Mouse (Mus musculus) liver, embryonic 14.5 days (tissue): Measurements from ENCODE around the gene Rftn1. TPM values are rescaled to one million over a fixed set of nuclear protein-coding genes. Genes with fewer than 3 reads are reported as not detected.

Experiments used
- ATAC-seq: fragments of 200-750 bp; cut with Nextera tagmentation; 2 replicates; pipeline ENCODE4 v1.8.0; 2017; ENCODE audit warnings: moderate number of reproducible peaks, mild to moderate bottlenecking, moderate library complexity; ENCODE audit not compliant: insufficient read depth
- DNase-seq, 3 experiments: peaks; one replicate each; pipeline ENCODE4 v3.0.0-alpha.2; 2012 to 2013; ENCODE audit warnings: low read depth in 3 of 3, low spot score in 3 of 3
- H3K27ac ChIP-seq: fragments of 300-500 bp; sonication (generic); 2 replicates; pipeline ENCODE4 v1.5.1; 2014; ENCODE audit warnings: moderate library complexity, mild to moderate bottlenecking, control low read depth, inconsistent platforms
- H3K27me3 ChIP-seq: fragments of 300-500 bp; sonication (generic); 2 replicates; pipeline ENCODE4 v1.6.1; 2014; ENCODE audit warnings: mild to moderate bottlenecking, low read length, moderate library complexity; ENCODE audit not compliant: control insufficient read depth, insufficient read depth
- H3K36me3 ChIP-seq: fragments of 300-500 bp; sonication (generic); replicated peaks from 2 replicates; pipeline ENCODE4 v1.6.1; 2014; ENCODE audit warnings: low read depth; ENCODE audit not compliant: control insufficient read depth, insufficient read depth
- H3K4me1 ChIP-seq, 2 experiments: fragments of 200-500 bp in 1 of 2; fragments of 300-500 bp in 1 of 2; sonication (generic) in 1 of 2; replicated peaks; 2 replicates each; pipeline ENCODE4 v1.6.1; 2012 to 2014; ENCODE audit warnings: antibody characterized with exemption in 1 of 2, inconsistent platforms in 1 of 2, low read length in 1 of 2; ENCODE audit not compliant: control insufficient read depth in 2 of 2, insufficient read depth in 2 of 2
- H3K4me2 ChIP-seq: fragments of 300-500 bp; sonication (generic); 2 replicates; pipeline ENCODE4 v1.6.1; 2014; ENCODE audit warnings: low read depth, mild to moderate bottlenecking, control low read depth, moderate library complexity
- H3K4me3 ChIP-seq, 2 experiments: fragments of 200-500 bp in 1 of 2; fragments of 300-500 bp in 1 of 2; sonication (generic) in 1 of 2; 2 replicates each; pipeline ENCODE4 v1.5.1; 2012 to 2014; ENCODE audit warnings: low read depth in 2 of 2, low read length in 2 of 2, mild to moderate bottlenecking in 2 of 2, control low read depth in 1 of 2, inconsistent platforms in 1 of 2, moderate library complexity in 1 of 2; ENCODE audit not compliant: insufficient read depth in 1 of 2
- H3K9ac ChIP-seq: fragments of 300-500 bp; sonication (generic); replicated peaks from 2 replicates; pipeline ENCODE4 v1.6.1; 2014; ENCODE audit warnings: mild to moderate bottlenecking, control low read depth, moderate library complexity
- H3K9me3 ChIP-seq: fragments of 300-500 bp; sonication (generic); 2 replicates; pipeline ENCODE4 v1.6.1; 2016; ENCODE audit warnings: low read length, mixed read lengths; ENCODE audit not compliant: control insufficient read depth
- CTCF ChIP-seq: IDR thresholded peaks from 2 replicates; pipeline ENCODE4 v1.5.1; 2016; ENCODE audit warnings: antibody characterized with exemption, low read depth, control low read depth
- EP300 ChIP-seq: IDR thresholded peaks from 2 replicates; pipeline ENCODE4 v1.6.1; 2016; ENCODE audit warnings: antibody characterized with exemption, low read depth
- WGBS: fragments of 180-500 bp; shearing (Covaris S2); extraction: QIAGEN DNeasy Blood & Tissue Kit; methylation state at CpG from one replicate; pipeline ENCODE4 v1.1.7; 2014; ENCODE audit not compliant: insufficient replicate concordance; 5-methylcytosine and 5-hydroxymethylcytosine counted together
- polyA plus RNA-seq, 2 experiments: library from polyadenylated mRNA; depleted of rRNA in 1 of 2; stranded (reverse) in 1 of 2; unstranded in 1 of 2; fragments of >200 nt; fragmentation: Nextera tagmentation in 1 of 2; extraction: Ambion mirVana in 1 of 2; gene quantifications; 2 replicates each; pipeline versions ENCODE4 v1.2.1 to v1.2.3; 2012 to 2014

Rftn1 gene
- polyA plus RNA-seq (2012; rRNA removed) (1.6 and 2.2 TPM in 2 replicates), polyA plus RNA-seq (2014; fragmentation: Nextera tagmentation; extraction: Ambion mirVana) (3.2 and 3.4 TPM in 2 replicates)

- H3K4me3 ChIP-seq: peak within 1 kb of the TSS; percentile 56 to 61
- no peaks in the 10 kb centered on the region for H3K36me3 ChIP-seq
- no peaks in the 10 kb centered on the region for H3K4me1 ChIP-seq
- TF ChIP-seq CTCF (no peak), EP300 (no peak)
- peaks cover 18% of the 10 kb centered on the region for H3K27me3 ChIP-seq
- no peak within 1 kb of the TSS for H3K27ac ChIP-seq
- ATAC-seq (peak; percentile 35; the same call in 1 of the 2 replicates), DNase-seq (no peak)
- H3K9me3 ChIP-seq: no peaks in the 10 kb centered on the region
- under 1% methylated on average over 78 of the region's 79 CpGs for WGBS
- H3K9ac ChIP-seq: peak within 1 kb of the TSS; percentile 25; the same call in 1 of the 2 replicates
- H3K4me2 ChIP-seq: peak within 1 kb of the TSS; percentile 74
These were observed at the start of gene Rftn1 for GRCm38 (mm10) chr17:50190131-50191015. Rftn1 (minus strand) TSS chr17:50190674.

- Histone ChIP-seq H3K27me3 (no peaks in the 10 kb centered on the region), H3K4me2 (no peak overlapping the region), H3K9ac (no peak overlapping the region), H3K9me3 (no peaks in the 10 kb centered on the region), H3K27ac (no peak overlapping the region), H3K4me1 (no peaks in the 10 kb centered on the region), H3K4me3 (no peak overlapping the region), H3K36me3 (no peaks in the 10 kb centered on the region)
- WGBS: 38% methylated on average over 11 of the region's 11 CpGs
- ATAC-seq (no peak), DNase-seq (no peak)
- TF ChIP-seq EP300 (no peak), CTCF (no peak)
These were observed 47.5 kb upstream of the Rftn1 start for GRCm38 (mm10) chr17:50237818-50238610.

GRCm38 (mm10) chr17:50237436-50237709 lies 46.9 kb upstream of the Rftn1 start:
- no peak for ATAC-seq

GRCm38 (mm10) chr17:50236702-50237435 lies 46.4 kb upstream of the Rftn1 start:
- H3K4me2 ChIP-seq: no peak overlapping the region
- no peak overlapping the region for H3K27ac ChIP-seq
- ATAC-seq (no peak), DNase-seq (no peak)
- no peaks in the 10 kb centered on the region for H3K9me3 ChIP-seq
- no peak overlapping the region for H3K9ac ChIP-seq
- 52% methylated on average over 9 of the region's 9 CpGs for WGBS
- no peak overlapping the region for H3K4me3 ChIP-seq
- H3K4me1 ChIP-seq: no peaks in the 10 kb centered on the region
- no peak for TF ChIP-seq CTCF
- TF ChIP-seq EP300: no peak
- no peaks in the 10 kb centered on the region for H3K36me3 ChIP-seq
- H3K27me3 ChIP-seq: no peaks in the 10 kb centered on the region

More at GRCm38 (mm10) chr17:50237436-50237709, 46.9 kb upstream of the Rftn1 start:
- Histone ChIP-seq H3K9me3 (no peaks in the 10 kb centered on the region), H3K36me3 (no peaks in the 10 kb centered on the region), H3K4me2 (no peak overlapping the region), H3K4me1 (no peaks in the 10 kb centered on the region), H3K4me3 (no peak overlapping the region), H3K9ac (no peak overlapping the region), H3K27me3 (no peaks in the 10 kb centered on the region), H3K27ac (no peak overlapping the region)
- peak; percentile 29 to 34 (median 33) for DNase-seq
- WGBS: 7% methylated on average over 8 of the region's 8 CpGs
- TF ChIP-seq CTCF (peak; percentile 95), EP300 (no peak)
